Mouse (Mus musculus): ENCODE results near the gene Nupl2. TPM values are rescaled to one million over a fixed set of nuclear protein-coding genes. Genes with fewer than 3 reads are reported as not detected.

Nupl2 gene
- polyA plus RNA-seq, 1 experiment from 2014 or later, result 18.0 TPM

DNA sequence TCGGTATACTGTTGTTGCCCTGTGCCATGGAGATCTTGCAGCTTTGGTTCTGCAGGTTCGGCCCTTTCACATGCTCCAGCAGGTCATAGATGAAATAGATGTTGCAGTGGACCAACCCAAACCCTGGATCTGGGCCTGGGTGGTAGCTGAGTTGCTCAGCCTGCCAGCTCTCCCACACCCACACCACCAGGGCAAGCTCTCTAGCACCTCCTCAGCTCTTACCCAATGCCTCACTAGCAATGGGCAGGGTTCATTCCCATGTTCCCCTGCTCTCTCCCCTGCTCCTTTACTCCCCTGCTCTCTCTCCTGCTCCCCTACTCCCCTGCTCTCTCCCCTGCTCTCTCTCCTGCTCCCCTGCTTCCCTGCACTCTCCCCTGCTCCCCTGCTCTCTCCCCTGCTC, 27.1 kb downstream of the Nupl2 start:
- H3K9ac ChIP-seq (replicated peaks; ENCODE audit: low read depth, low read length), result no peak overlapping the region
- WGBS, result 90% methylated on average over 2 of the region's 2 CpGs

DNA sequence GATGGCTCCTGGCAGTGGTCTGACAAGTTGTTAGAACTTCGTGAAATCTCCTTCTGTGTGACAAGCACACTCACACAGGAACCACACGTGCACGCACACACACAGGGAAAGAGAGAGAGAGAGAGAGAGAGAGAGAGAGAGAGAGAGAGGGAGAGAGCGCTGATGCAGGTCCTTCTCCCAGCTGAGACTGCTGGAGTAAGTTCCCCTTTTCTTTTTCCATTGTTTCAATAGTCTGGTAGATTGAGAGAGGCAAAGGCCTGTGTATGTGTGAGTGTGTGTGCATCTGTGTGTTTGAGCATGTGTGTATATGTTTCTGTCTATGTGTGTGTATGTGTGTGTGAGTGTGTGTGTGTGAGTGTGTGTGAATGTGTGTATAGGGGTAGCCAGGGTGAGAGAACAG, 36.2 kb downstream of the Nupl2 start:
- no peaks in the 10 kb centered on the region for H3K36me3 ChIP-seq (ENCODE audit: control insufficient read depth, insufficient read depth, low read length)
- H3K9me3 ChIP-seq (ENCODE audit: control insufficient read depth, low read depth, low read length), result no peaks in the 10 kb centered on the region
- 79% methylated on average over 4 of the region's 4 CpGs for WGBS

More for the DNA sequence above, 27.1 kb downstream of the Nupl2 start:
- Histone ChIP-seq H3K9me3 (ENCODE audit: control insufficient read depth, low read depth, low read length) (no peaks in the 10 kb centered on the region), H3K4me1 (ENCODE audit: control insufficient read depth, insufficient read depth, low read length) (no peaks in the 10 kb centered on the region), H3K4me2 (replicated peaks; ENCODE audit: low read depth, low read length) (no peak overlapping the region), H3K27me3 (ENCODE audit: control insufficient read depth, insufficient read depth, low read length) (no peaks in the 10 kb centered on the region), H3K4me3 (ENCODE audit: low read depth, low read length) (no peak overlapping the region), H3K27ac (ENCODE audit: low read length) (no peak overlapping the region), H3K36me3 (ENCODE audit: control insufficient read depth, insufficient read depth, low read length) (no peaks in the 10 kb centered on the region)
- ATAC-seq (ENCODE audit: insufficient number of reproducible peaks, insufficient read depth, low FRiP score, low read depth), result no peak

GRCm38 (mm10) chr5:24202492-24202891, 37.7 kb downstream of the Nupl2 start:
- Histone ChIP-seq H3K4me1 (ENCODE audit: control insufficient read depth, insufficient read depth, low read length) (no peaks in the 10 kb centered on the region), H3K27ac (ENCODE audit: low read length) (no peak overlapping the region), H3K4me3 (ENCODE audit: low read depth, low read length) (no peak overlapping the region), H3K9me3 (ENCODE audit: control insufficient read depth, low read depth, low read length) (no peaks in the 10 kb centered on the region), H3K4me2 (replicated peaks; ENCODE audit: low read depth, low read length) (no peak overlapping the region), H3K27me3 (ENCODE audit: control insufficient read depth, insufficient read depth, low read length) (no peaks in the 10 kb centered on the region), H3K36me3 (ENCODE audit: control insufficient read depth, insufficient read depth, low read length) (no peaks in the 10 kb centered on the region), H3K9ac (replicated peaks; ENCODE audit: low read depth, low read length) (no peak overlapping the region)
- no peak for ATAC-seq (ENCODE audit: insufficient number of reproducible peaks, insufficient read depth, low FRiP score, low read depth)
- whole genome bisulfite sequencing, result 82% methylated on average over 5 of the region's 5 CpGs

More for the DNA sequence above, 36.2 kb downstream of the Nupl2 start:
- Histone ChIP-seq H3K27me3 (ENCODE audit: control insufficient read depth, insufficient read depth, low read length) (no peaks in the 10 kb centered on the region), H3K4me3 (ENCODE audit: low read depth, low read length) (no peak overlapping the region), H3K4me1 (ENCODE audit: control insufficient read depth, insufficient read depth, low read length) (no peaks in the 10 kb centered on the region), H3K9ac (replicated peaks; ENCODE audit: low read depth, low read length) (no peak overlapping the region), H3K4me2 (replicated peaks; ENCODE audit: low read depth, low read length) (no peak overlapping the region), H3K27ac (ENCODE audit: low read length) (no peak overlapping the region)
- ATAC-seq (ENCODE audit: insufficient number of reproducible peaks, insufficient read depth, low FRiP score, low read depth), result no peak

GRCm38 (mm10) chr5:24203266-24203665, 38.5 kb downstream of the Nupl2 start:
- no peaks in the 10 kb centered on the region for H3K27me3 ChIP-seq (ENCODE audit: control insufficient read depth, insufficient read depth, low read length)
- H3K9ac ChIP-seq (replicated peaks; ENCODE audit: low read depth, low read length), result no peak overlapping the region
- ATAC-seq (ENCODE audit: insufficient number of reproducible peaks, insufficient read depth, low FRiP score, low read depth), result no peak
- 77% methylated on average over 5 of the region's 5 CpGs for WGBS
- no peaks in the 10 kb centered on the region for H3K4me1 ChIP-seq (ENCODE audit: control insufficient read depth, insufficient read depth, low read length)
- H3K9me3 ChIP-seq (ENCODE audit: control insufficient read depth, low read depth, low read length), result no peaks in the 10 kb centered on the region
- no peak overlapping the region for H3K4me3 ChIP-seq (ENCODE audit: low read depth, low read length)
- no peak overlapping the region for H3K27ac ChIP-seq (ENCODE audit: low read length)
- no peak overlapping the region for H3K4me2 ChIP-seq (replicated peaks; ENCODE audit: low read depth, low read length)
- no peaks in the 10 kb centered on the region for H3K36me3 ChIP-seq (ENCODE audit: control insufficient read depth, insufficient read depth, low read length)

- Histone ChIP-seq H3K27ac (ENCODE audit: low read length) (no peak overlapping the region), H3K9ac (replicated peaks; ENCODE audit: low read depth, low read length) (no peak overlapping the region), H3K36me3 (ENCODE audit: control insufficient read depth, insufficient read depth, low read length) (no peaks in the 10 kb centered on the region), H3K4me3 (ENCODE audit: low read depth, low read length) (no peak overlapping the region), H3K9me3 (ENCODE audit: control insufficient read depth, low read depth, low read length) (no peaks in the 10 kb centered on the region), H3K4me1 (ENCODE audit: control insufficient read depth, insufficient read depth, low read length) (no peaks in the 10 kb centered on the region), H3K27me3 (ENCODE audit: control insufficient read depth, insufficient read depth, low read length) (no peaks in the 10 kb centered on the region), H3K4me2 (replicated peaks; ENCODE audit: low read depth, low read length) (no peak overlapping the region)
- 56% methylated on average over 10 of the region's 10 CpGs for WGBS
- ATAC-seq (ENCODE audit: insufficient number of reproducible peaks, insufficient read depth, low FRiP score, low read depth), result no peak
Measured at GRCm38 (mm10) chr5:24207965-24208364, 43.2 kb downstream of the Nupl2 start.

DNA sequence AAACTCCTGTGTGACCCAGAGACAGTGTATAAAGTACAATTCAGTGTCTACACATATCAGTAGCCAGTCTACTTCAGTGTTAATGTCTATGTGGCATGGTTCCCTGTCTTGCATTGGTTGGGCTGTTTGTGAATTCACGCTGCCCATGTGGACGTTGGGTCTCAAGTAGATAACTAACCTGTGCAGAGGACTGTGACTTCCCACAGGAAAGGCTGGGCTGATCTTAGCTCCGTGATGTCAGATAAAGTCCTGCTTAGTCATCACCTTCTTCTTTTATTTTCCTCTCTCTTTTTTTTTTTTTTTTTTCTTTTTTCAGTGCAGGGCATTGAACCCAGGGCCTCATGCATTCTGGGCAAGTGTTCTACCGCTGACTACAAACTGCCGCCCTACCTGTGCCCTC, 43.7 kb downstream of the Nupl2 start:
- Histone ChIP-seq H3K27ac (ENCODE audit: low read length) (no peak overlapping the region), H3K4me1 (ENCODE audit: control insufficient read depth, insufficient read depth, low read length) (no peaks in the 10 kb centered on the region), H3K27me3 (ENCODE audit: control insufficient read depth, insufficient read depth, low read length) (no peaks in the 10 kb centered on the region), H3K4me2 (replicated peaks; ENCODE audit: low read depth, low read length) (no peak overlapping the region), H3K4me3 (ENCODE audit: low read depth, low read length) (no peak overlapping the region), H3K36me3 (ENCODE audit: control insufficient read depth, insufficient read depth, low read length) (no peaks in the 10 kb centered on the region), H3K9ac (replicated peaks; ENCODE audit: low read depth, low read length) (no peak overlapping the region), H3K9me3 (ENCODE audit: control insufficient read depth, low read depth, low read length) (no peaks in the 10 kb centered on the region)
- no peak for ATAC-seq (ENCODE audit: insufficient number of reproducible peaks, insufficient read depth, low FRiP score, low read depth)
- 87% methylated on average over 5 of the region's 5 CpGs for WGBS

GRCm38 (mm10) chr5:24213861-24214546, 49.2 kb downstream of the Nupl2 start:
- ATAC-seq (ENCODE audit: insufficient number of reproducible peaks, insufficient read depth, low FRiP score, low read depth), result no peak
- no peak overlapping the region for H3K27ac ChIP-seq (ENCODE audit: low read length)
- WGBS, result 61% methylated on average over 3 of the region's 3 CpGs
- no peak overlapping the region for H3K9ac ChIP-seq (replicated peaks; ENCODE audit: low read depth, low read length)
- no peaks in the 10 kb centered on the region for H3K36me3 ChIP-seq (ENCODE audit: control insufficient read depth, insufficient read depth, low read length)
- H3K4me3 ChIP-seq (ENCODE audit: low read depth, low read length), result no peak overlapping the region
- H3K27me3 ChIP-seq (ENCODE audit: control insufficient read depth, insufficient read depth, low read length), result no peaks in the 10 kb centered on the region
- H3K4me1 ChIP-seq (ENCODE audit: control insufficient read depth, insufficient read depth, low read length), result no peaks in the 10 kb centered on the region
- H3K9me3 ChIP-seq (ENCODE audit: control insufficient read depth, low read depth, low read length), result no peaks in the 10 kb centered on the region
- no peak overlapping the region for H3K4me2 ChIP-seq (replicated peaks; ENCODE audit: low read depth, low read length)

GRCm38 (mm10) chr5:24214547-24214878, 49.8 kb downstream of the Nupl2 start:
- ATAC-seq (ENCODE audit: insufficient number of reproducible peaks, insufficient read depth, low FRiP score, low read depth), result no peak
- WGBS, result 85% methylated on average over 1 of the region's 1 CpGs
- H3K27ac ChIP-seq (ENCODE audit: low read length), result no peak overlapping the region

DNA sequence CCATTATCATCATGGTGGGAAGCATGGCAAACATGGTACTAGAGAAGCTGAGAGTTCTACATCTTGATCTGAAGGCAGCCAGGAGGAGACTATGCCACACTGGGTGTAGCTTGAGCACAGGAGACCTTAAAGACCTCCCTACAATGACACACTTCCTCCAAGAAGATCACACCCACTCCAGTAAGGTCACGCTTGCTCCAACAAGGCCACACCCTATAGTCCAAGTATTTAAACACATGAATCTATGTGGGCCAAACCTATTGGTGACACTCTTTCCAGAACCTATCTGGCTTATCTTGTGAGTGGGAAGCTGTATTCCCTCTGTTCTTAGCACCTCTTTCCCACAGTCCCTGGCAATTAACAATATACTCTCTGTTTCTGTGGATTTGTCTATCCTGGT, 50.1 kb downstream of the Nupl2 start:
- Histone ChIP-seq H3K9me3 (ENCODE audit: control insufficient read depth, low read depth, low read length) (no peaks in the 10 kb centered on the region), H3K36me3 (ENCODE audit: control insufficient read depth, insufficient read depth, low read length) (no peaks in the 10 kb centered on the region), H3K9ac (replicated peaks; ENCODE audit: low read depth, low read length) (no peak overlapping the region), H3K27ac (ENCODE audit: low read length) (no peak overlapping the region), H3K4me1 (ENCODE audit: control insufficient read depth, insufficient read depth, low read length) (no peaks in the 10 kb centered on the region), H3K4me3 (ENCODE audit: low read depth, low read length) (no peak overlapping the region), H3K4me2 (replicated peaks; ENCODE audit: low read depth, low read length) (no peak overlapping the region), H3K27me3 (ENCODE audit: control insufficient read depth, insufficient read depth, low read length) (no peaks in the 10 kb centered on the region)
- WGBS, result 82% methylated on average over 1 of the region's 1 CpGs
- ATAC-seq (ENCODE audit: insufficient number of reproducible peaks, insufficient read depth, low FRiP score, low read depth), result no peak

More at GRCm38 (mm10) chr5:24214547-24214878, 49.8 kb downstream of the Nupl2 start:
- Histone ChIP-seq H3K36me3 (ENCODE audit: control insufficient read depth, insufficient read depth, low read length) (no peaks in the 10 kb centered on the region), H3K9me3 (ENCODE audit: control insufficient read depth, low read depth, low read length) (no peaks in the 10 kb centered on the region), H3K9ac (replicated peaks; ENCODE audit: low read depth, low read length) (no peak overlapping the region), H3K27me3 (ENCODE audit: control insufficient read depth, insufficient read depth, low read length) (no peaks in the 10 kb centered on the region), H3K4me2 (replicated peaks; ENCODE audit: low read depth, low read length) (no peak overlapping the region), H3K4me3 (ENCODE audit: low read depth, low read length) (no peak overlapping the region), H3K4me1 (ENCODE audit: control insufficient read depth, insufficient read depth, low read length) (no peaks in the 10 kb centered on the region)
